Mouse (Mus musculus): ENCODE measurements around the gene Lonrf2.

Lonrf2 gene

DNA sequence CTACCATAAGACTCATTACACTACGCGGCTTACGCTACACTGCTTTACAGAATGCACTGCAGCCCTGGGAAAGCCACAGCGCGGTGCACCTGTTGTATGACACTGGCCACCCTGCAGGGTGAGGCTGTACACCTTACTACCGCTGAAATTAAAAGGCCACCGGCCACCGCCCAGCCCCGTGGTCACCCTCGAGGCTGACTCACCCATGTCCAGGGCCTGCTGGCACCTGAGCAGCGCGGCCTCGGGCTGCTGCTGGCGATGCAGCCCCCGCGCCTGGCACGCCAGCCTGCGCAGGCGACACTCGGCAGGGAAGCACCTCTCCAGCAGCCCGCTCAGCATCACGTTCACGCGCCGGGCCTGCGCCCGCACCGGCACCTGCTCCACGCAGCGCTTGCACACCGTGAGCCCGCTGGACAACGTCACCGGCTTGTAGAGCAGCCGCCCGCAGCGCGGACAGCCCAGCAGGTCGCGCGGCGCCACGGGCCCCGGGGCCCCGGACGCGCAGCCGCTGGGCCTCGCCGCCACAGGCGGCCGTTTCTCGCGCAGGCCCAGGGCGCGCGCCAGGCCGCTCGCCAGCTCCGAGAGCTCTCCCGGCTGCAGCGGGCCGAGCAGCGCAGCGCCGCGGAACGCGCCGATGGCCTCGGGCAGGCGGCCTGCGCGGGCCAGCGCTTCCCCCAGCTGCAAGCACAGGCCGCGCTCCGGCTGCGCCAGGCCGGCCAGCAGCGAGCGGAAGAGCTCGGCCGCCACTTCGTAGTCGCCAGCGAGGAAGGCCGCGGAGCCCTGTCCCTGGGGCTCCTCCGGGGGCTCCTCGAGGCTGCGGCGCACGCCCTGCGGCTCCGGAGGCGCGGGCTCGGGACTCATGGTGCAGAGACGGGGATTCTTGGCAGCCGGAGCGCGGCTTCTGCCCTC lies 689 bp downstream of the Lonrf2 start:
- DNase-seq, result peak; percentile 80

- DNase-seq, result peak; percentile 50
Measured at GRCm38 (mm10) chr1:38834899-38835298, 1.6 kb downstream of the Lonrf2 start.

- no peak for DNase-seq
Measured at GRCm38 (mm10) chr1:38824926-38825325, 11.6 kb downstream of the Lonrf2 start.

DNA sequence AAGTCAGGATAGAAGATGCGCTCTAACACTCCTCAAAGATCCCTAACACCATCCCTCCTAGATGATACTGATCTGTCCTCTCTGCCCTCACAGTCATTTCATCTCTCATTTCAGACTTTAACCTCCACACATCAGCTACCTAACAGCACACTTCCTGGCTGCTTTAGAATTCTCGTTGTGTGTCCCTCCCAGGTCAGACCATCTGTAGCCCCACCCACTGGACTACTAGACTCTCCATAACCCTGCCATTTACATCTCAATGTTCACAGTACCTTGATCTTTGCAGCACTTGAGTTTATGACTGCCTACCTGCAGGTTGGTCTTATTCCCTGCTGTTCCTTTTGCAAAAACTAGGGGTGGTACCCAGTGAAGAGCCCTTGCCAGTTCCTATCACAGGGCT lies 12.7 kb downstream of the Lonrf2 start:
- no peak for DNase-seq

- DNase-seq, result no peak
Measured at GRCm38 (mm10) chr1:38819691-38820090, 16.8 kb downstream of the Lonrf2 start.

DNA sequence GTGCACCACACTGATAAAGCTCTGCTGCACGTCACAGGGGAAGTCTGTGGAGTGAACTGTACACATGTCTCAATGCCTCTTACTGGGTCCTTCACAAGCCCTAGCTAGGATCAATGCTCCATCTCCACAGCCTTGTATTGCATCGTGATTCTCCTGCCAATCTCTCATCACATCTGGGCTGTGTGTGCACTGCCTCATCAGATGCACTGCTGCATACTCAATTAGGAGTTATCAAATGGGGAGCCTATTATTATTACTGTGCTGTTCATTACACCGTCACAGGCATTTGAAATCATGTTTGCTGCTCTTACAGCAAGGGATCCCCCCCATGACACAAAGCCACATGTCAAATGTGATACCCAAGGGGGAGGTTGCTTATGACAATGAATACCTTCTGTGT lies 18.8 kb downstream of the Lonrf2 start:
- no peak for DNase-seq

DNA sequence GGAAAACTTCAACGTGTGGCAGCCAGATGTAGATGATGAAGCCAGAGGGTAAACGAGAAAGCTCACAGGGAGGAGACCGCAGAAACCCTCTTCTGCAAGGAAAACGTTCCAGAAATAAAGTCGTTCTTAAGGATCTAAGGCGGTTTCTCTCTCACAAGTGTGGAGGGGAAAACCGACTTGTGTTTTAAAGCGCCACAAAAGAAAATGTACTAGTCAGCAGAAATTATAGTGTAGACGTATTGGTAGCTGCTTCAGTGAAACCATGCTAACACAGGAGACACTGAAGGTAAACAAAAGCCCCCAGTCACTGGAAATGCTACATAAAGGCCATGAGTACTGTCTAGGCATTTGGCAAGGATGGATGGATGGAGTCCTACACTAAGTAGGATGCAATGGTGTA lies 19.2 kb downstream of the Lonrf2 start:
- DNase-seq, result no peak

- DNase-seq, result peak; percentile 34
Measured at GRCm38 (mm10) chr1:38816306-38816705, 20.2 kb downstream of the Lonrf2 start.

- no peak for DNase-seq
Measured at GRCm38 (mm10) chr1:38807121-38807520, 29.4 kb downstream of the Lonrf2 start.

GRCm38 (mm10) chr1:38800402-38800801 lies 36.1 kb downstream of the Lonrf2 start:
- DNase-seq, result no peak

DNA sequence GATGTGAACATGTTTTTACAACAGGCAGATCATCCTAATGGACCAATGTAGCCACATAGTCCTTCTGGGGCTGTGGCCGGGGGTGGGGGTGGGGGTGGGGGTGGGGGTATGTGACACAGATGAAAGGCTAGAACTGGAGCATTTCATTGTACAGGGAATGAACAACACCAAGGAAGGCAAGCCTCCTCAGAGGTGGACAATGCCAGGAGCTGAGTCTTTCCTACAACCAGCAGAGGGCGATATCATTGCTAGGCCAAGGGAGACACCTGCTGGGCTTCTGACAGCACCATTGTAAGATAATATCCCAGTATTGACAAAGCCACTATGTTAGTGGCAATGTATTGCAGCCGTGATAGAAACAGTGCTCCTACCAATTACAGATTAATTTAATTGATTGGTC lies 37.2 kb downstream of the Lonrf2 start:
- DNase-seq, result no peak

- no peak for DNase-seq
Measured at GRCm38 (mm10) chr1:38796936-38797335, 39.6 kb downstream of the Lonrf2 start.

GRCm38 (mm10) chr1:38795496-38795895 lies 41.0 kb downstream of the Lonrf2 start:
- DNase-seq, result no peak

GRCm38 (mm10) chr1:38791016-38791810 lies 45.3 kb downstream of the Lonrf2 start:
- DNase-seq, result no peak

- no peak for DNase-seq
Measured at GRCm38 (mm10) chr1:38789988-38790602, 46.4 kb downstream of the Lonrf2 start.

- no peak for DNase-seq
Measured at GRCm38 (mm10) chr1:38788904-38789303, 47.6 kb downstream of the Lonrf2 start.

DNA sequence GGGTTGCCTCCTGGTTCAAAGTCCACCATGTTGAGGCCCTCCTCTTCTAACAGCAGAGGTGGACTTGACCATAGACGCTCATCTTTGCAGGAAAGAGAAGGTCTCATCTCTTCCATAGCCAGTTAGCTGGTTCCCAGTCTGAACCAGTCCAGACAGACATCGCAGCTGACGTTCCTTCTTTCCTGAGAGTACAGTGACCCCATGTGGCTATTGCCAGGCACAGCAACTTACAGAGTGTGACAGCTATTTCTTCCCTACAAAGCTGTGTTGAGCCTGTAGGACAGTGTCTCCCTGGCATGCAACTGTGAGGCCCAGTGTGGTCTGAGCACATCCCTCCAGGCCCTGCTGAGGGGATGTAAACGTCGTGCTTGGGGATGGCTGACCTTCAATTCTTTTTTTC lies 49.1 kb downstream of the Lonrf2 start:
- DNase-seq, result peak; percentile 44

- DNase-seq, result no peak
Measured at GRCm38 (mm10) chr1:38786358-38786757, 50.2 kb downstream of the Lonrf2 start.

DNA sequence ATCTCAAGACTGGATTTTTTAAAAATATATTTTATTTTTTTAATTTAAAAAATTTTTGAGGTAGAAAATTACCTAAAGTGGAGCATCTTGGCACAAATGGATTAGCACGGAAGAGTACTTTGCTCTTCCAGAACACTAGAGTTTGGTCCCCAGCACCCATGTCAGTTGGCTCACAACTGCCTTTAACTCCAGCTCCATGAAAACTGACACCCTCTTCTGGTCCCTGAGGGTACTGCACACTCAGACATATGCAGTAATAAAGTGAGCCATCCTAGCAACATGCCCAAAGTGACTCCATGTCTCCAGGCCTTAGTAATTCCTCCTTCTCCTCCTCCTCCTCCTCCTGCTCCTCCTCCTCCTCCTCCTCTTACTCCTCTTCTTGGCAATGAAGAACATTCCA lies 58.2 kb downstream of the Lonrf2 start:
- DNase-seq, result no peak

DNA sequence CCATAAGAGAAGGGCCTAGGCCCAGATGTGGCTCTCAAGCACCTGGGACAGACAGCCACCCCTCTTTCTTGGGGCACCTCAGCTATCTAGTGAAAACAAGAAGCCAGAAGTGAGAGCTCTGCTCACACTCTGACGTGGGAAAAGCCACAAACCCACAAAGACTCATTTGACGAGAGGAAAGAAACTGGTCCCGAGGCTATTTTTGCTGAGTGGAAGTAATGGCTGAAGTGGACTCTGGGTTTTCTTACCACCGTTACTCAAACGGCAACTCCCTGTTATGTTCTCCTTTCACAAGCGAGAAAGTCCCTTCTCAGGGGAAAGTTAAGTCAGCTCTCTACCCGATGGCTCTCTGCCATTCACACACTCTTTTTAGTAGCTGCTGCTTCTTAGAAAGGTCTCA lies 59.0 kb downstream of the Lonrf2 start:
- no peak for DNase-seq

DNA sequence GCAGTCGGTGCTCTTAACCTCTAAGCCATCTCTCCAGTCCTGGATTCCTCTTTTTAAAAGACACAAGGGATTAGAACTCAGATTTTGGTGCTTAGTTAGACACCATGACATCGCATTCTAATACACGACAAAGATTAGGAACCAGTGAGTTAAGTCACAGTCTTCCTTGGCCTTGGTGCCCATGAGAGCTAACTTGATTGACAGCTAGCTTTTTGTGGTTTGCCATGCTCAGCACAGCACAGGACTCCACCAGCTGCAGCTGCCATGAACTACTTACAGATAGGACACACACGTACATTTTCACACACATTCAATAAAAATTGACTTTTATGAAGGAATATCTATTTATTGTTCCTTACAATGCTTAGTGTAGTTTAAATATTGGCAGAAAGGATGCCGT lies 60.8 kb downstream of the Lonrf2 start:
- DNase-seq, result no peak

DNA sequence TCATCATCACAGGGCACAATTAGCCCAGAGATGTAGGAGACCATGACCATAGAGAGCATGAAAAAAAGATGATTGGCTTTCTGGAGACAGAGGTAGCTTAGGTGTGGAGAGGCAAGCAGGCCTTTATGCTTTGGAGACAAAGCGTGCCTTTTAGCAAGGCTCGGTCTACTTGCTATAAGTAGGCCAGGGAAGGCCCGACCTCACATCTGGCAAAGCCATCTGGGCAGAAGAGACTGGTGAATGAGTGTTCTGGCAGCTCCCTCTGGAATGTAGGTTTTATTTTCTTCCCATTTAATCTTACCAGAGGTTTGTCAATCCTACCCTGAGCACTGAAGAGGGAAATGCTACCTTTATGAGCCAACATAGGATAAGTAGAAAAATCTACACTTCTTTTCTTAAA lies 65.8 kb downstream of the Lonrf2 start:
- DNase-seq, result no peak

- DNase-seq, result peak; percentile 49
Measured at GRCm38 (mm10) chr1:38769920-38770319, 66.6 kb downstream of the Lonrf2 start.

DNA sequence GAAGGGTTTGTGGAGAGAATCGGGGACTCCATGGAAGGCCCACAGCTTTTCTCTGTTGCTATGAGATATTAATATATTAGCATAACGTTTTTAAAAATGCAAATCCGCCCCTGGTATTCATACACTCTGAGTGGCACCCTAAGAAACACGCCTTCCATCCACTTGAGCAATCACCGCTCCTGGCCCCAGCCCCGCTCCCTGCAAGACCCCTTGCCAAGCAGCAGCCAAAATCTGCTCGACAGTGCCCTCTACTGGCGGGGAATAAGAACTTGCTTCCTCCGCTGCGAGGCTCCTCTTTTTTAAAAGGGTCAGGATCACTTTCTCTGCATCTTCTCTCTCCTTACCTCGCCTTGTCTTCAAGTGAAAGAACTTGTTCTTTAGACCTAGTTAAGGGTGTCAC lies 68.7 kb downstream of the Lonrf2 start:
- DNase-seq, result peak; percentile 26

All from cerebellum, adult 9-11 months (tissue).